Mouse (Mus musculus) left cerebral cortex, postnatal 10 days (tissue): ENCODE data around the gene Epha5. TPM values are rescaled to one million over a fixed set of nuclear protein-coding genes. Genes with fewer than 3 reads are reported as not detected.
A peak's percentile ranks its signal among the peaks of the same experiment; 100 is the strongest.

Experiments used
- DNase-seq, 2 experiments: peaks; one replicate each; pipeline ENCODE4 v3.0.0; 2021 to 2022; ENCODE audit warnings: low spot score in 2 of 2, mixed read lengths in 1 of 2; ENCODE audit errors: extremely low spot score in 1 of 2
- intact Hi-C: fragments of 180-260 bp; cut with DNase I; formaldehyde crosslinking; loops from one replicate; pipeline ENCODE4 v1.15.1; 2025
- total RNA-seq, 2 experiments: library from RNA; stranded (reverse); gene quantifications; 2 replicates each; pipeline ENCODE4 v1.2.3; 2021

Gene Epha5
- total RNA-seq, 2 experiments from 2014 or later = 175 to 179 TPM

GRCm38 (mm10) chr5:84320138-84320537 lies 97.0 kb downstream of the Epha5 start:
- intact Hi-C loops = no loop called here
- DNase-seq = no peak

GRCm38 (mm10) chr5:84318814-84319340 lies 98.3 kb downstream of the Epha5 start:
- no peak for DNase-seq
- intact Hi-C loops = no loop called here

GRCm38 (mm10) chr5:84317839-84318238 lies 99.3 kb downstream of the Epha5 start:
- intact Hi-C loops = no loop called here
- no peak for DNase-seq

- intact Hi-C loops = no loop called here
Observed at GRCm38 (mm10) chr5:84313619-84314018, 103.6 kb downstream of the Epha5 start.

DNA sequence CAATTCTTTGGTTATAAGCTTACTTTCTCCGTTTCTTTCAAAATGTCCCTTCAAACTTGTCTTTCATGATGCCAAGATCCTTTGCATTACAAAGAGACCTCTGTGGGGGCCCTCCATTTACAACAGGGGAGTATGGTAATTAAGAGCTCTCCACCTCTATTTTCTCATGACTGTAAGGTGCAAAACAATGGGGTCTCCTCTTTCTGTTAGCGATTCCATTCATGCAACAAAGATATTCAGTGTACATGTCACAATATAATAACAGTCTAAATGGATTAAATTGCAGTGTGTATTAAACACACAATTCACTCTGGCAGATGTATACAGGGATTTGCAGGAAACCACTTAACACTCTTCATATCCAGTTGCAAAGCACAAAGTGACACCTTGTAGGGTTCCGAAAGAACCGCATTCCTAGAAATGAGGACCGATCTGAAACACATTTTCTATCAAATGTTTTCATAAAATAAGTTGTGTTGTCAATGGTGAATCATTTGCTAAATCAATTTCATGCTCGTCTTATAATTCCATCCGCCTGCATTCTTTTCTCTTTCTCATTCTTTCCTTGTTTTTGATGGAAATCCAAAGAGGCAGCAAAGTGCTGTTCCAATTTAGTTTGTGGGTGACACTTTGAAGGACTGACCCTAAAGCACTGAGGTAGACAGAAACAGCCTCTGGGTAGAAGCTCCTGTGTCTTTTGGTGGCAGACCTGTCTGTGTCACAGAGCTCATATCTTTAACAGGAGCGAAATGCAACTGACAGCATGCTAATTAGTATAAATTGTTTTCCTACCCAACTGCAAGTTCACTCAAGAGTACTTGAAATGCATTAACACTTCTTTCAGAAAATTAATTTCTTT lies 118.1 kb downstream of the Epha5 start:
- no peak for DNase-seq
- intact Hi-C loops = no loop called here

More at GRCm38 (mm10) chr5:84313619-84314018, 103.6 kb downstream of the Epha5 start:
- DNase-seq = no peak

DNA sequence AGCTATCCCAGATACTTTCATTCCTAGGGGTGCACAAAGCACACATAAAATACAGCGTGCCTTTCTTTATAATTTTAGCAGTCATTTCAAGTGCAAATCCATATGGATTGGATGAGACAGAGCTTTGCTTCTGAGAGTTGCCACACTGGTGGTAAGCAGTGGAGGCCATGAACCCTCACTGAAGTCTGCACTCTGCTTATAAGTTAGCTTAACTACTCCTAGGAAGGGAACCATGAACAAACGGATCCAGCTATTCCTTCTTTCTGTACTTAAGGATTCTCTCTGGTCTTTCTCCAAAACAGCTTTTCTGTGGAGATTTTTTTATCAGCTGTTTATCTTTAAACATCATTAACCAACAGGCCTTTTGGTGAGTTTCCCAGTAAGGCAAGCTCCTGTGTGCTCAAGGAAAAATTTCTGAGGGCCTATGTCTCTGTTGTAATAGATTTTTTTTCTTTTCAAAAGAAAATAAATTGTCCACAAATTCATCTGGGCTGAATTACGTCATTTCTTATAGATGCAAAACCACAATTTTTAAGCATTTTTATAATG lies 127.7 kb downstream of the Epha5 start:
- DNase-seq = no peak
- intact Hi-C loops = loop anchor here (10.0 kb wide), 1 partner anchor 125 kb away; the partner anchor contains the start of gene Epha5

DNA sequence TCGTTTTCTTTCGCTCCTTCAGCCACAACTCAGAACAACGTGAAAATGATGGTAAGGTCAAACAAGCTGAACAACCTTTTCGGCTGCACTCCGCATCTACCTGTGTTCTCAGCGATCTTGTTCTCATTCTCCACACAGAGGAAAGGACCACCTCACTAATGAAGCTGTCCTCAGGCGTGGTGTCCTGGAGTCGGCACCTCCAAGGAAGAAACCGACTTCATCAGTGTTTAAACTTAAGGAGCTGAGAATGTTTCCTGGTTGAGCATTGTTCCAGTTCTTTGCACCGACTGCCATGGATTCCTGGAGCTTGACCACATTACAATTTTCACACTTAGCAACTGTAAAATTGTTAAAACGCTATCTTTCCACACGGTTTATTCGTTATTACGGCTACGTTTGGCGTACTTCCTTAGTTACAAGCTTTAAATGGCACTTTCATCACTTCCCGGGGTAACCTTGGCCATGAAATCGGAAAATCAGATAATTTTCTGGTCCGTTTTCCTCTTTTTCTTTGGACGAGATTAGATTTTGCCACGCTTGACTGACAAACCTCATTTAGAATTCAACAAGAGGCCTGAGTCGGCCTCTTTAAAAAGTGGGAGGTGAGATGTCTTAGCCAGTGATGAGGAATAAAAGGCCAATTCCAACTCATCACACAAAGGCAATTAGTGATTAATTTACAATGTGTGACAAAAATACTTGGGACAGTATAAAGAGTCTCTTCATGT lies 135.7 kb downstream of the Epha5 start:
- intact Hi-C loops = loop anchor here (10.0 kb wide), 1 partner anchor 133 kb away; the partner anchor contains the start of gene Epha5

DNA sequence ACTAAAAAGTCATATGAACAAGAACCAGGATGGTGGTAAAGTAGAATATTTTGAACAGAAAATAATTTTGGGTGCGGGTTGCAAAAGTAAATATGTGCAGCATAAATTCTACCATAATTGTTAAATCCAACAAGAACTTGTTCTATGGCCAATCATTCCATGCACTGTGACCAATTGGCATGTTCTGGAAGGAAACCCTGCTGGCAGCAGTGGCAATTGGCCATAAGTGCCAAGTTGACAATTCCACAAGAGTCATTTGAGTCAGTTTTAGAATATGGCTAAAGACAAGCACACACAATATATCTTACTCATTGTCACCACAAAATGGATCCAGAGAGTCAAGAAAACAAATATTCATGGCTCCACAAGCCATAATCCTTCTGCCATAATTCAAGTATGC lies 140.2 kb downstream of the Epha5 start:
- intact Hi-C loops = no loop called here
- no peak for DNase-seq

More for the DNA sequence above, 135.7 kb downstream of the Epha5 start:
- no peak for DNase-seq

- intact Hi-C loops = no loop called here
- no peak for DNase-seq
Observed at GRCm38 (mm10) chr5:84265407-84265806, 151.8 kb downstream of the Epha5 start.

GRCm38 (mm10) chr5:84263999-84264398 lies 153.2 kb downstream of the Epha5 start:
- intact Hi-C loops = no loop called here
- no peak for DNase-seq

DNA sequence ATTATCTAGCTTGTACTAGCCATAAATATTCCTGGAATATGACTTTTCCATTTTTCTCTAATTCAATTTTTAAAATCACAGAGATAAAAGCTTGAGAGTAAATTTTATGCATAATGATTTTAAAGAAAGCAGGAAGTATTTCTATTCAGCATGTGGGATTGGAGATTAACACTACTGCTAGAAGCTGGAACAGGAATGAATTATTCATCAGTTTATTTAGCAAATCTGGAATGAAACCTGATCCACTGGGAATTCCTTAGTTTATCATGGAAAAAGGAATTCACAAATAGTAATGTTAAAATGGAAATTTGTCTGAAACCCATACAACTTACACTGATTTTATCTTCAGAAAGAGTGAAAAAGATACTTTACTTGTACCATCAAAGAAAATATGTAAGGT lies 187.2 kb downstream of the Epha5 start:
- DNase-seq = no peak
- intact Hi-C loops = no loop called here

DNA sequence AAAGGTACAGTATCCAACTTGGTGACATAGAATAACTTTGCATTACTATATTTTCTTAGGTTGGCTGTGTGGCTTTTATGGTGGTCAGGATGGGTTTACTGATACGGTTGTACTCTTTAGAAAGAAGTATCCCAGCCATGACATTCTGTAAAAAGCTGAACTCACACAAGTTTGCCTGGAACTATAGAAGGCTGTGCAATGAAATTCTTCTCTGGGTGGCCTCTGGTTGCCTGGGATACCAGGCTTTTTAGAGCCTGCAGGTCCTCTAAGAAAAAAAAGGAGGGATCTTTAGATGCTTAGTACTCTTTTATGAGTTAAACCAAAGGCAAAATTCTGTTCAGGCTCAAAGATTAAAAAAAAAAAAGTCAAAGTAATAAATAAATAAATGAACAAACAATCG lies 208.6 kb downstream of the Epha5 start:
- intact Hi-C loops = no loop called here
- DNase-seq = no peak

GRCm38 (mm10) chr5:84193348-84193747 lies 223.8 kb downstream of the Epha5 start:
- no peak for DNase-seq
- intact Hi-C loops = no loop called here

DNA sequence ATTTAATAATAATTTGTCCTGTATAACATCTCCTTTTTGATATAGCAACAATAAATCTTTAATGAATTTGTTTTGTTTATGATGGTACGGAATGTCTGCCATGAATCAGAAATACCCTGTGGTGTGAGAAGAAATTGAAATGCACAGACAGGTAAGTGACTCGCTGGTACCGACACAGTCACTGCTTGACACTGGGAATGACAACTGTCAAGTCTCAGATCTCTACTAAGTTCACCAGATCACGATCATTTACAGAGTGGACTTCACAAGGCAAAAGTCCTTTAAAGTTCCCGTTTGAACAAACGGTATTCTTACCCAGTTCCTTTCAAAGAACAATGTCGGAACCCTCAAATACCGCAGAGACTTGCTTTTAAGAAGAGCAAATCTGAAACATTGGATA lies 233.0 kb downstream of the Epha5 start:
- intact Hi-C loops = no loop called here
- no peak for DNase-seq

DNA sequence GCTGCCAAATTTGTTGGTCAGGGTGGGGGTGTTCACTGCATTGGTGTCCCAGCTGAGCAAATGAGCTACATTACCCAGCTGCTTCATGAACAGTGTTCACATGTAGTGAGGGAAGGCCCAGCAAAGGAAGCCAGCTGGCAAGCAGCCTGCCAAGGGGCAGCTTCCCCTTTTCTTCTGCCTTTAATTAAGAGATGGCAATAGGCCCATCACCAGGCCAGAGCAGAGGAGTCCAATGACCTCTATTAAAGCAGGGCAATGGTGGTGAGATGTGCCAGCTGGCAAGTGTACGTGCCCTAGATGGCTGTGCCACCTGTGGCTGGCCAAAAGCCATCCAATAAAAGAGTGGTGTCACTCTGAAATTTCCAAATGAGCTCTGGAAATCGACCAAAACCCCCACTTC lies 264.1 kb downstream of the Epha5 start:
- peak; percentile 56 to 67 for DNase-seq
- intact Hi-C loops = no loop called here

DNA sequence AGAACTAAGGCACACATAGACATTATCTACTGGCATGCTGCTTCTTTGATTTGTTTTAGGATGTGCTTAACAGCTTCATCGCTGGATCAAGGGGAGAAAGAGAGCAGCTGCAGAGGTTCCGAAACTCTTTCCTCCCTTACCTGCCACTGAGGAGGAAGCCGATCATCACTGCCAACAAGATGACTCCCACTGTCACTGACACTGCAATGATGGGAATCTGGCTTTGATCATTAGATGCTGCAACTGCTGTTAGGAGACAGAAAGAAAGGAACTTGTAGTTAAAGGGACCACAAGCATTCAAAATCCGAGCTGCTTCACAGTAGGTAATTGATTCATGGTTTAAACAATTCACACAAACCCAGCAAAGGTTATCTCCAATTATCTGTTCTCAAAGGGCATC lies 275.0 kb downstream of the Epha5 start:
- intact Hi-C loops = no loop called here
- no peak for DNase-seq

GRCm38 (mm10) chr5:84095947-84096346 lies 321.2 kb downstream of the Epha5 start:
- DNase-seq = peak in 1 of 2 experiments; percentile 4
- intact Hi-C loops = no loop called here

DNA sequence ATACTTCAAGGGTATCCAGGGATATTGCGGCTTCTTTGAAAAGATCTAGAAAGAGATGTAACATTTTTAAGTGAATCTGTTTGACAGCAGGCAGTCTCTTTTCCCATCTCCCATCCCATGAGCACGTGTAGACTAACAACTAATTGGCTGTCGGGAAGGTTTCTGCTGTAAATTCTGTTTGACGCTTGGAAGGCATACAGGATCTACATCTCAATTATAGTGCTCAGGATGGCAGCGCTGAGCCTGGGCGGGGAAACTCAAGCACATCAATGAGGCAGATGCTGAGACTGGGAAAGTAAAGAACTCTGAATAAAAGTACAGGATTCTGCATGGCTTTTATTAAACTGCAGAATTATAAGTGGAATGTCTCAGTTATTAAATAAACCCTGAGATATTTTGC lies 335.9 kb downstream of the Epha5 start:
- no peak for DNase-seq
- intact Hi-C loops = no loop called here

DNA sequence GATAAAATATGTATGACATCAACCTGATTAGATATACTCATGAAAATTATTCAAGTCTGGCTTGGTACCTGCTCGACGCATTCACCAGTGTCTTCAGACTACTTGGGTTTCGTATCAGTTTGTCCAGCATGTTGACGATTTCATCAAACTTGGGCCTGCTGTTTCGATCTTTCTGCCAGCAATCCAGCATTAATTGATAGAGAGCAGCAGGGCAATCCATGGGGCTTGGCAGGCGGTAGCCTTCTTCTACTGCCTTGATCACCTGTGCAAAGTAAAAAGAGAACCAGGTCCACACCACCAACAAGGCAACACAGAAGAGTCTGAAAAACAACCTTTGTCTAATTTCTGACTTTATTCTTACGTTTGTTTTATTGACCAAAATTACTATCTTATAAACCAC lies 346.2 kb downstream of the Epha5 start:
- intact Hi-C loops = no loop called here
- no peak for DNase-seq
